Mouse (Mus musculus): Measurements from ENCODE around the gene Sh3bp5. TPM values are rescaled to one million over a fixed set of nuclear protein-coding genes. Genes with fewer than 3 reads are reported as not detected.

Gene Sh3bp5
- total RNA-seq, 2 experiments from 2014 or later = 120 to 125 TPM

DNA sequence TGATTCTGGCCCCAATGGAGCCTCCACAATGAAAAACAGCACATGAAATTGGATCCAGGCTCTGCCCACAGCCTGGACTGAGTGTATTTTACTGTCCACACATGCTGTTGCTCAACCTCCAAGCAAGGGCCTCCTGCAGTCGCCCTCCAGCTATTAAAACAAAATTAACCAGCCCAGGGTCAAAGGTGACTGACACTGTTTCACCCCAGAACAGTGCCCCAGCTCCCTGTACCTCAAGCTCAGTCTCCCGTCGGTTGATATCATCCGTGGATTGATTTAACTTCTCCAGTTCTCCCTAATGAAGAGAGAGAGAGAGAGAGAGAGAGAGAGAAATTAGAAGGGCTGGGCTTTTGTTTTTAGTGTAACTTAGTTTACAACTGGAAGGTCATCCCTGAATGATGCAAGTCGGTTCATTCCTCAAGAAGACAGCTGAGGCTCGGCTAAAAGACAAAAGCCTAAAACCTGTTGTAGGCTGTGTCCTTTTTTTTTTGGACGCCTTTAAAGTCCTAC is 2.0 kb downstream of the Sh3bp5 start:
- DNase-seq (ENCODE audit: low spot score in 2 of 2) = no peak

DNA sequence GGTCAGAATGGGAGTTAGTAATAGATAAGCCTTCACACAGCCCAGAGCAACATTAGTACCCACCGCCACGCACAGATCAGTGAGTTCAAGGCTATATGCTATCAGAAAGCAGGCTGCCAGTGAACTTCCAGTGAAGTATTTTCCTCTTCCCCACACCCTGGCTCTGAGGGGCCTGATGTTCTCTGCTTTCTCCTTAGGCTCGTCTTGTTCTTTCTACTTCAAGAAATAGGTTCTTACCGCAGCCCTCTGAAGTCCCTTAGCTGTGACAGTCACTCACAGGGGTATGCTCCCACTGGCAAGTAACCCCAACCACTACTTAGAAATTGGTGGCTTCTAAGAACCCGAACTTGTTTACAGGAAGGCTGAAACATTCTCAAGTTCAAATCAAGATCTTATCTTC is 2.8 kb downstream of the Sh3bp5 start:
- DNase-seq (ENCODE audit: low spot score in 2 of 2) = no peak

DNA sequence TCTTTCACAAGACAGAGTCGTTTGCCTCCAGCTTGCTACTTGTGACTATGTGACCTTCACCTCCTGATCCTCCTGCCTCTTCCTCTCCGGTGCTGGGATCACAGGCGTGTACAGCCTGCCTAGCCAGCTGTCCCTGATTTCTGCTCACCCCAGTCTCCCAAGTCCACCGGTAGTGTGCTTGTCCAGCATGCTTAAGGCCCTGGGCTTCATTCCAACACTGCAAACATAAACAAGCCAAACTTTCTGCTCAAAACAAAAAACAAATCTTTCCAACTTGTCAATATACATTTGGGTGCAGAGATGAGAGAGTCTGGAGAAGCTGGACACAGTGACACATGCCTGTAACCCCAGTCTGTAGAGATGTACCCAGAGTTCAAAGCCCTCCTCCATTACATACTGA is 3.5 kb downstream of the Sh3bp5 start:
- DNase-seq (ENCODE audit: low spot score in 2 of 2) = no peak

DNA sequence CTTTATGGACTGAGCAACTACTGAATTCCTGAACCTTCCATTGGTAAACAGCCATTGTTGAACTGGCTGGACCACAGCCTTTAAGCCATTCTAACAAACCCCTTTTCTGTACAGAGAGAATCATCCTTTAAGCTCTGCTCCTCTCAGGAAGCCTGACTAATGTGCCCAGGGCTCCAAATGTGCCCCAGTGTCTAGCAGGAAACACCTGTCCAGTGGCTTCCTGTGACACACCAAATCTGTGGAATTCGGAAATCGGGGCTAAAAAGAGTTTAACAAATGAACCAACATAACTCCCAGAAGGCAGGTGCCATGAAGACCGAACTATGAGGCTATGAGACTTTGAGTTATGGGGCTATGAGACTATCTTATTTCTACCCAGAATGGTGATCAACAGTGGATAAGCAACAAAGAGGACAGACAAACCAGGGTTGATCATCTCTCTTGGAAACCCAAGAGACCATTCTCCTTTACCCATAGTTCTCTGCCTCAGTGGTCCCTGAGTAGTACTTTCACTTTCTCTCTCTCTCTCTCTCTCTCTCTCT is 4.0 kb downstream of the Sh3bp5 start:
- DNase-seq (ENCODE audit: low spot score in 2 of 2) = no peak

DNA sequence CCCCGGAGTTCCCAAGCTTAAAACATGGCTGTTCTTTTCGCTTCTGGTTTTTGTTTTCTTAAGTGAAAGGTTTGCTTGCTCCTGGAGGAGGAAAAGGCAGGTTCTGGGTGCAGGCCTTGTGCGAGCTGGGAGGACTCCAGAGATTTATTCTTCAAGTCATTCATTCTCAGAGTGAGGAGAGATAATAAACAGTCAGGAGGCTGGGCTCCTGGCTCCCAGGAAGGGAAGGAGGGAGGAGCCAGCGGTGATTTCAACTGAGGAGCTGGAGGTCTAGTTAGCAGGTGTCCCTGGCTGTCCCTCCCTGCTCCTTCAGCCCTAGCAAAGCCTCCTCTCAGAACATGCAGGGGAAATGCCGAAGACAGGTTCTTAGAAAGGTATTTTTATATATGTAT is 6.9 kb downstream of the Sh3bp5 start:
- no peak for DNase-seq (ENCODE audit: low spot score in 2 of 2)

DNA sequence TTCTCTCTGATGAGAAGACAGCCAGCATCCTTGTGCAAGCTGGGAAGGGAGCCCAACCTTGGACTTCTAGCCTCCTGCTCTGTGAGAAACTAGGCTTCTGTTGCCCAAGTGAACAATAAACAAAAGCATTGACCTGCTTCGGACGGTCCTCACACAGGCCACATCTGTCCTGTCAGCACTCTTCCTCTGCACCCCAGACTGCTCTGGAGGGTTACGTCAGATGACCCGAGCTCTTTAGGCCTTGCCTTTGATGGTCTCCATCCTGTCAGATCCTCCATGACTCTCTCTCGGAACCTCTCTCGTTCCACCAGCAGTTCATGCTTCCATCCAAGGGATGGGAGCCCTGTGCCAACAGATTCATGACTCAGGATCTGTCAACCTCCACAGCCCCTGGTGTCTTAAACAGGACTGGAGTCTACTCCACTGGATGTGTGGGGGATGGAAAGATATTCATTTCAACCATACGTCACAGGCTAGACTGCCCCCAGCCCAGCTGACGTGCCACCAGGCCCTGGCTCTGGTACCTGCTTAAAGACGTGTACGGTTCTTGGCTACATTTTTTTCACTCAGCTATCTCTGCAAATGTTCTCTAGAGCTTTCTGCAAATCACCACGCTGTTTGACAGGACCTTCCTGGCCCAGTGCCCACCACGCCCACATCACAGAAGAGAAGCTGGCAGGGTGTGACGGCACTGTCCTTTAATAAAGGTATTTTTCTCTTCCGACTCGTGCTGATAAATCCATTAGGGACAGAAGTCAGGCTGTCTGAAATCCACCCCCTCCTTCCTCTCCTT is 7.5 kb downstream of the Sh3bp5 start:
- peak; percentile 68 to 76 for DNase-seq (ENCODE audit: low spot score in 2 of 2)

DNA sequence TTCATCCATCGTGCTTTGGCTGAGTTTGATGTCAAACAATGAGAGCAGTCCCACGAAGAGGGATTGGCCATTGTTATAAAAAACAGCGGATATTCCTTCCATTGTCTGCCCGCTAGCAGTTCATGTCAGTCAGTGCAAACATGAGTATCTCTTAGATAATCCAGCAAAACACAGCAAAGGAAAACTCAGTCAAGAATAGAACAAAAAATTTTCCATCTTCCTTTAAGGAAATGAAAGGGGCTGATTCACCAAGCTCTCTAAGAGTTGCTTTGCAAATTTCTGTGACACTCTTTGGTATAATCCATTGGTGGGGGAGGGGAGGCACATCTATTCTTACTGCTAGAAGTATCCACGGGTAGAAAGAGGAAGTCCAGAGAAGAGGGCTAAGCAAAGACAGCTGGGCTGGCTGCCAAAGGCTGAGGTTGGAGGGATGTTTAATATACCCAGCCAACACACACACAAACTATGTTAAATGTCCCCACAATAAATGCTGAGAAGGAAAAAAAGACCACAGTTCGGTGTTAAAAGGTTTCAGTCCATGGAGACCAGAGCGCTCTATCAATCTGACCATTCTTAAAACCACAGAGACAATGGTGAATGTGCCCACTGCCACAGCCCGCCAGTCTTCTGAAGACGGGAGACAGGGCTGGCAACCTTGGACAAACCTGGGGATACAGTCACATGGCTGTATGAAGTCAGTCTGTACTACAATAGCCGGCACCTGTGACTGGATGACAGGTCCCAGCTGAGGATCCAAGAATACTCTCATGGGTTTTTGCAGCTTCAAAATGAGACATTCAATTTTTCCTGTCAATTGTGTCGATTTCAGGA is 12.7 kb downstream of the Sh3bp5 start:
- DNase-seq (ENCODE audit: low spot score in 2 of 2) = peak; percentile 48 to 65

DNA sequence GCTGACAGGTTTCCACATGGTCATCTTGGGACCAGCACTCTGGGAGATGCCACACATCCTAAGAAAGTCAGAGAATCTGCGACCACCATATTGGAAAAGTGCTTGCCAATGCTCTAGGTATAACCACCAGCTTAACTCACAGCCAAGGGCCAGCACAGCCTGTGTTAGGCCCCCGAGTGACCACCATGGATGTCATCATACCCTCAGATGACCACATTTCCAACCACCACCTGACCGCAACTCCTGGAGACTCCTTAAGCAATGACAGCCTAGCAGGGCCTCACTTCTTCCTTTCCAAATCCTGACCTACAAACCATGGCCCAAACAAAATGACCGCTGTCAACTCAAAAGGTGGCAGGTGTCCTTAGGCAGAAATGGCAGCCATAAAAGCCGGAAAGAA is 13.5 kb downstream of the Sh3bp5 start:
- no peak for DNase-seq (ENCODE audit: low spot score in 2 of 2)

DNA sequence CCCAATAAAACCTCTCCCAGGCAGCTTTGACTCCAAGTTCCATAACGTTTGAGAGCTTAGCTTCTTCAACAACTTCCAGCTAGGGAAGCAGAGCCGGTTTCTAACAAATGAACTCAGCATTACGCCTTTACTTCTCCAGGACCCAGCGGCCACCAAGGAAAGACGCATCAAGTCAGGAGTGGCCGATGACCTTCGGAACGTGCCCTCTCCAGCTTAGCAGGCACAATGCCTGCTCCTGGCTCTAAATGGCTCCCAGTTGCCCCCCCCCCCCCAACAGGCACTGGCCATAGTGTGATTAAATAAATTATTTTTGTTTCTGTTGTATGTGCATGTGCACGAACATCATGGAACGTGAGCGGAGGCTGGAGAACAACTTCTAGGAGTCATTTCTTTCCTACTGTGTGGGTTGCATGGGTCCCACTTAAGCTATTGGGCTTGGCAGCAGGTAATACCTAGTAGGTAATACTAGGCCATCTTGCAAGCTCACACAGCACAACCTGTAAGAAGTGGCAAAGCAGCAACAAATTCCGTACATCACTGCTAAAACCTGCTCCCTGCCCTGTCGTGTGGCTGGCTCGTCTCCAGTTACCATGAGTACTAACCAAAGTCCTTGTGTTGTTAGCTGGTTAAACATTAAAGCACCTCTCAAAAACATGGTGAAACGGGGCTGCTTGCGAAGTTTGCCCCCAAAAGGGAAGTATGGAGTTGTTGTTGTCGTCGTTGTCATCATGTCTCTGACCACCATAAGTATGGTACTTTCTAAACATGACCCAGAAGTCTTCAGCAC is 14.2 kb downstream of the Sh3bp5 start:
- DNase-seq (ENCODE audit: low spot score in 2 of 2) = no peak

DNA sequence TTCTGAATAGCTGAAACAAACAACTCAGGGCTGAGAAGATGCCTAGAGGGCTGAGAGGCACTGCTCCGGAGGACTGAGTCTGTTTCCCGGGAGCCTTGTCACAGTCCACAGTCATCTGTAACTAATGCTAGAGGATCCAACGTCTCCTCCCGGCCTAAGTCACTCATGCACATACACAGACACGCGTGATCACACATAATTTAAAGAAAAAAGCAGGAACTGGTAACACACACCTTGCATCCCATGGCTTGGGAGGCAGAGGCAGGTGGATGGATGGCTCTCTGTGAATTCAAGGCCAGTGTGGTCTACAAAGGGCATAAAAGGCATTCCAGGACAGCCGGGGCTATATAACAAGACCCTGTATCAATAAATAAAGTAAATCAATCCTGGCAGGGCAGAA is 14.9 kb downstream of the Sh3bp5 start:
- no peak for DNase-seq (ENCODE audit: low spot score in 2 of 2)

DNA sequence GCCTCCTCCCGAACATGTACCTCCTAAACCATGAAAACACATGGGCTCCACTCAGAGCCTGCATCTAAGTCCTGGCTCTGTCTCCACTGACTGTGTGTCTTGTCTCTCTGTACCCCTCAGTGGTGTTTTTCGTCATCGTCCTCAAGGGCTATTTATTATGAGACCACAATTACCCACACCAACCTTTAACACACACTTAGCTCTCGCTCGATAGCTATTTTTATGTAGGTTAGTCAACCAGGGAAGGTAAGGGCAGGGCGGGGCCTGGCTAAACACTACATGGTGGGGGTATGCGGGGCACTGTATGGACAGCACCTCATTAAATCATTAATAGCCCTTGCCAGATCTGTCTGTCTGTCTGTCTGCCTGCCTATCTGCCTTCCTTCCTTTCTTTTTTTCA is 15.3 kb downstream of the Sh3bp5 start:
- no peak for DNase-seq (ENCODE audit: low spot score in 2 of 2)

DNA sequence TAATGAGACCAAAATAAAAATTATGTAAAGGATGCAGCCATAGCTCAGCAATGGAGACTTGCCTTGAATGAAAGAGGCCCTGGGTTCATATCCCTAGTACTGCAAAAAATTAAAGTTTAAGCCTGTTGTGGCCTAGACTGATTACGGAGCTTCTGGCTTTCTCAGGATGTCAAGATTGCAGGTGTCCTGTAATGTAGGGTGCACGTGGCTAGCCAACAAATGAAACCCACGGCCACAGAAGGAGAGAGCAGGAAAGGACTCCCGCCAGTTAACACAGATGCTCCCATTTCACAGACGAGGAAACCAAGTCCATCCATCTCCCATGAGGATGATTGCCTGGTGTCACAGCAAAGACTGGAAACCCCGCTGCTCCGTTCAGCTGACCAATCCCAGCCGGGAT is 15.7 kb downstream of the Sh3bp5 start:
- no peak for DNase-seq (ENCODE audit: low spot score in 2 of 2)

DNA sequence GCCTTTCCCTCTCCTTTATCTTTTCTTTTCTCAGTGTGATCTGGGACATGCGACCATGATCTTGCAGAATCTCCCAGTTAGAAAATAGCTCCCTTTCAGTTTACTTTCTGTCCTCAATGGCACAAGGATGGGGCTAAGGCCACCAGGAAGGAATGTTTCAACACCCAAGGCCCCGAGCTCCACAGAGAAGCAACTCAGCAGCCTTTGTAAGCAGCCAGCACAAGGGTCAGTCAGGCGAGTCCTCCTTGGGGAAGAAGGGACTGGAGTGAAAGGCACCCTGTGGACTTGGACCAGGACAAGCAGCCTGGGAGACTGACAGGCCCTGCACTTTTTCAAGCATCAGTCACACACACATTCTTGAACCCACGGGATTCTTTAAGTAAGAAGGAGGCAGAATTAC is 16.6 kb downstream of the Sh3bp5 start:
- no peak for DNase-seq (ENCODE audit: low spot score in 2 of 2)

DNA sequence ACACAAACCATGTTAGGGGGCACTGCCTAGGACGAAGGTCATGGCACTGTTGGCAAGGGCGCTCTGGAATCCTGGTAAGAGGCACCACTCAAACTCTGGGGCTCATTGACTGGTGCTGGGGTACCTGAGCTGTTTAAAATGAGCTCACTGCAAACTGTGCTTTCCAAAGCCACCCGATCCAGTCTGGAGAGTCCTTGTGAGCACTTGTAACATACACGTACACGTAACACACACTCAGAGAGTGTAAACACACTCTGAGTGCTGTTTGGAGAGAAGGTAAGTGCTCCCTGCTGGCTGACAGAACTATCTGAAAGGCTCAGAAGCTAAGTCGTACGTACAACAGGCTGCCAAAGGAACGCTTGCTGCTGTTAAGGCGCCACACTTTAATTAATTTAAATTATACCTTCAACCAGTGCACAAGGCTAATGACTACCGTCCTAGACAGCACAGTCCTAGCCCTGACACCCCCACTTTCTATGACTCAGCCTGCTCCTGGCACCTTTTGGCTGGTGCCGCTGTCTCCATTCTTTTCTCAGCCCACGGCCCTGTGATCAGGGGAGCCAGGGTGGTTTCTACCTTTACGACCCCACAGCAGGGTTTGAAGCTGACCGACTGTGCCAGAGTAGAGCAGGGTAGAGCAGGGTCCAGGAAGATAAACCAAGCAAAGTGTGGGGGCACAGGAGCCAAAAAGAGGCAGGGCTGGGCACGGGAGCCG is 18.9 kb downstream of the Sh3bp5 start:
- DNase-seq (ENCODE audit: low spot score in 2 of 2) = no peak

DNA sequence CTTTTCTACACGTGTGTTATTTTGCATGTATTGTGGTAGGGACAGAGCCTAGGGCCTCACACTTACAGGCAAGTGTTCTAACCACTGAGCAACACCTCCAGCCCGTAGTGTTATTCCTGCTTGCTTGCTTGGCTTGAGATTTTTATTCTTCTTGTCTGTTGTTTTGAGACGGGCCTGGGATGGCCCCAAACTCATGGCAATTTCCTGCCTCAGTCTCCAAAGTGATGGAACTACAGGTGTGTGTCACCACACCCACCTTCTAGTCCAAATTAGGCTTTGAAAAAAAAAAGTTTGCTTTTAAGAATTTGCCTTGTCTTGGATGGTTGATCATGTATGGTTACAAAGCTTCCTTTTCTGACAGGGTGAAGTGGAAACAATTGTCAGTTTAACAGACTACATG is 19.5 kb downstream of the Sh3bp5 start:
- no peak for DNase-seq (ENCODE audit: low spot score in 2 of 2)

DNA sequence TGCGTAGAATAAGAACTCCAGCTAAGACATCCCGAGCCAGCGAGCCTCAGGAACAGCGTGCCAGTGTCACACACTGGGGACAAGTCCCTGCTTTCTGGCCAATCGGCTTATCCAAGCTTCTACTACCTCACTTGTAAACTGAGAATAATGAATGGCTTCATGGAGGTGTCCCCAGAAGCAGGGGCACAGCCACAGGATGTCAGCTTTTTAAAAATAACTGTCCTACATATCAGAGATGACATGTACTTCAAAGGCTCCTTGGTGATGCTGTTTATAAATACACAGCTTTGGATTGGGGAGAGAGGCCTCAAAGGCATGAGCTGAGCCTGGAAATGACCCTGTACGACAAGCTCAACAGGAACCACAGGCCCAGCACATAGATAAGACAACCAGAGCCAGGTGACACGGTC is 20.9 kb downstream of the Sh3bp5 start:
- DNase-seq (ENCODE audit: low spot score in 2 of 2) = no peak

DNA sequence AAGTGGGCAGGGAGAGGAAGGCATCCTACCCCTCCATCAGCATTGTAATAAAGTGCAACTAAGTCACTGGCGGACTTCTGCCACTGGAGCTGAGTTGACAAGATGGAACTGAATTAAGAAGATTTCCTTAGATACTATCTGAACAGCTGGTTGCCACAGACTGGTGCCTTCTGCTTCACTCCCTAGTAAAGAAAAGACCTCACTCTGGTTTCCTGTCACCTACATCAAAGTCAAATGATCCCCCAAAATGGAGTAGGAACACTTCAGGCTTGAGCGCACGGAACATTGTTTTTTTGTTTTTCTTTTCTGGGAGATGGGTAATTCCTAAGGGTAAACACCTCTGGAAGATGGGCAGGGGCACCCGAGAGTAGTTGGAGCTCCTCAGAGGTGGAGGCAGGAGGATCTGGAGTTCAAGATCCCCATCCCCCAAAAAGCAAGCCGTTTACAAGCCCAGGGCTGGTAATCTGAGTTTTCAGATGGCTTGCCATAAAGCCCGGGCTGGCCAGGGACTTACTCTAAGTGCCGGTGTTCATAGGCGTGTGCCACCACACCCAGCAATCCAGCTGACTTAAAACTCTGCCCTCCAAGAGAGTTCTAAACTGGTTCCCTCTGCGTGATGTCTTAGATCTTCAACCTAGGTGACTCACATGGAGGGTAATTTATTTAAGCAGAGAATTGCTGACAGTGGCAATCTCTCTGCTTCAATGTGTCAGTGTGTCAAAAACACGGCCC is 21.5 kb downstream of the Sh3bp5 start:
- DNase-seq (ENCODE audit: low spot score in 2 of 2) = no peak

DNA sequence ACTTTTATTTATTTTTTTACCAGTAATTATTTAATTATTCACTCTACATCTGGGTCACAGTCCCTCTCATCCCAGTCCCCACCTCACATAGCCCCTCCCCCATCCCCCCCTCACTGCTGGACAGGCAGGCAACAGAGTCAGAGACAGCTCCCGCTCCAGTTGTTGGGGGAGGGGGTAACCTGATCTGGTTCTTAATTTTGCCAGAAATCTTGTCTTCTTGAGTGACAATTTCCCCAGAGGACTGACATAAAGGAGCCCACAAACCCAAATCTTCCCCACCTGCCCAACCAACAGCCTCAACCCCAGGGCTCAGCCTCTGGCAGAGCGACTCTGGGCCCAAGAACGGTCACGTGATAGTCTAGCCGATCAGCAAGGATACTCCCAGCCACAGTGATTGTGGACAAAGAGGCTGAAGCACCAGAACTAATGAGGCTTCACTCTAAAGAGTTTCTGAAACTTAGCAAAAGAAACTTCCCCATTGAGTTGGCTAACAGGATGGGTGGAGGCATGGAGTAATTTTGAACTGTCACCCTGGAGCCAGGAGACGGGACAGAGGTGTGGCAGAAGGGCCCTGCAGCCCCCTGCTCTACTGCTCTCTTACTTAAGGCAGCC is 22.3 kb downstream of the Sh3bp5 start:
- no peak for DNase-seq (ENCODE audit: low spot score in 2 of 2)

DNA sequence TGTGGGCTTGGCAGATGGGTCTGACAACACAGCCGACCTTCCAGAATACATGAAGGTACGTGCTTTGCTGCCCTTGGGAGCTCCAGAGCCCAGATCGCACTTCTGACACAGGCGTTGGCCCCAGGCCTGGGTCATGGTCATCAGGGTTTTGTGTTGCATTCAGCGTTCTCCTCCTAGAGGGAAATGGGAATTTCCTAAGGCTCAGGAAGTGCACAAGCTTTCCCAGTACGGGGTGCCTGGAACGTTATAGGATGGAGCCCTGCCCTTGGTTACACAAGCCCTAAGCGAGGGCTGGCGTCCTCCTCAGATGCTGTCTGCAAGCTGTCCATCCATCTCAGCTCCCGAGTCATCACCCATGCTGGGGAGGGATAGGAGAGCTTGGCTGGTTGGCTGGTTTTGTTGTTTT is 23.2 kb downstream of the Sh3bp5 start:
- DNase-seq (ENCODE audit: low spot score in 2 of 2) = no peak

DNA sequence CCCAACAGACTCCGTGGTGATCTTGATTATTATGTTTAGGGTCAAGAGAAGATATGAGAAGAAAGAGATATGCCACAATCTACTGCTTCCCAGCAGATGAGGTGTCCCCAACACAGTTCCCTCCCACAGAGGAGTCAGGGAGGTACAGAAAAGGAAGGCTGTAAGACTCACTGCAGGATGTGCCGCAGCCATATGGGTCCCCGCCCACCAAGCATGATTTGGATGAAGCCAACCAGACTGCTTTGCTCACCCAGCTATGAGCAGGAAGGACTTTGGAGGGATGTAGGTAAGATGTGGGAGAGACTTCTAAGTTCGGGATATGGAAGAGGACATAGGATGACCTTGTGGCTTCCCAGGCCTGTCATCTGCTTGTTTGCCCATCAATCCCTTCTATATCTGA is 25.1 kb downstream of the Sh3bp5 start:
- no peak for DNase-seq (ENCODE audit: low spot score in 2 of 2)
